ENCODE assay signal across 12 mouse cellular contexts in genomic region chr2:152628066-152628465, GRCm38 (mm10). TPM values are rescaled to one million over a fixed set of nuclear protein-coding genes. Genes with fewer than 3 reads are reported as not detected.
DNase-seq lines count a peak whose midpoint lies in the region; ATAC-seq lines count a peak whose summit lies in the region.
"Had no signal": no experiment of that assay in that cellular context is flagged by ENCODE, and none has a peak within 500 bp of the region (broad histone marks: within the 10 kb centered on the region; RNA-seq: fewer than 3 reads in every experiment).

No protein-coding gene starts in this region.

- peaks cover 77% of the 10 kb centered on the region for H3K4me1 ChIP-seq in kidney, embryonic 15.5 days
- H3K4me1 ChIP-seq in embryonic facial prominence, embryonic 14.5 days (ENCODE audit: control insufficient read depth, insufficient read depth, low read length) = no peaks in the 10 kb centered on the region; the same call in 1 of the 2 replicates
- H3K4me1 ChIP-seq in heart, embryonic 14.5 days (ENCODE audit: control insufficient read depth in 2 of 2, insufficient read depth in 2 of 2, low read length in 2 of 2) = peaks cover 3 to 14% of the 10 kb centered on the region in 2 experiments; a peak in 3 of 4 replicates
- H3K4me1 ChIP-seq in hindbrain, embryonic 11.5 days (replicated peaks; ENCODE audit: control insufficient read depth, insufficient read depth, low read length) = peaks cover 7% of the 10 kb centered on the region; the same call in 1 of the 2 replicates

- H3K27ac ChIP-seq in kidney, embryonic 15.5 days = peak overlapping the region; percentile 84
- H3K27ac ChIP-seq in embryonic facial prominence, embryonic 14.5 days (replicated peaks; ENCODE audit: low read depth, low read length) = no peak overlapping the region
- peak overlapping the region in 1 of 2 experiments; percentile 34; a peak in 1 of 4 replicates for H3K27ac ChIP-seq in heart, embryonic 14.5 days (replicated peaks in 1 of 2; ENCODE audit: control insufficient read depth in 1 of 2, insufficient read depth in 1 of 2, low read depth in 2 of 2, low read length in 2 of 2)
- no peak overlapping the region for H3K27ac ChIP-seq in hindbrain, embryonic 11.5 days (ENCODE audit: low read depth, low read length)
- H3K27ac ChIP-seq: forebrain, embryonic 15.5 days had no signal

- no peak for DNase-seq in kidney, adult 9 months
- DNase-seq in embryonic facial prominence, embryonic 14.5 days (ENCODE audit: low spot score) = no peak
- DNase-seq in kidney, postnatal 25 days = peak; percentile 42 to 61
- no peak for DNase-seq in ovary, postnatal 36 days (ENCODE audit: low spot score)
- no peak for DNase-seq in hindbrain, embryonic 11.5 days (ENCODE audit: low spot score)
- DNase-seq in urinary bladder, postnatal 25 days (ENCODE audit: low spot score) = no peak
- DNase-seq: cerebellum, adult 8-10 months had no signal

- WGBS in kidney, embryonic 15.5 days = 32% methylated on average over 17 of the region's 17 CpGs
- 42% methylated on average over 13 of the region's 17 CpGs for WGBS in embryonic facial prominence, embryonic 14.5 days
- WGBS in heart, embryonic 14.5 days = 41% methylated on average over 17 of the region's 17 CpGs
- 37% methylated on average over 17 of the region's 17 CpGs for WGBS in hindbrain, embryonic 11.5 days

- H3K4me2 ChIP-seq in kidney, embryonic 15.5 days = peak overlapping the region; percentile 83
- peak overlapping the region; percentile 5; the same call in 1 of the 2 replicates for H3K4me2 ChIP-seq in embryonic facial prominence, embryonic 14.5 days (ENCODE audit: low read depth, low read length)
- H3K4me2 ChIP-seq in heart, embryonic 14.5 days (ENCODE audit: low read length) = peak overlapping the region; percentile 79
- H3K4me2 ChIP-seq in hindbrain, embryonic 11.5 days (replicated peaks; ENCODE audit: low read depth, low read length) = no peak overlapping the region

- H3K9ac ChIP-seq in kidney, embryonic 15.5 days = peak overlapping the region; percentile 68
- no peak overlapping the region for H3K9ac ChIP-seq in embryonic facial prominence, embryonic 14.5 days (ENCODE audit: low read depth, low read length)
- peak overlapping the region; percentile 77 for H3K9ac ChIP-seq in heart, embryonic 14.5 days (ENCODE audit: low read length)
- no peak overlapping the region for H3K9ac ChIP-seq in hindbrain, embryonic 11.5 days (ENCODE audit: low read depth, low read length)
- H3K9ac ChIP-seq: forebrain, embryonic 15.5 days had no signal

- H3K27me3 ChIP-seq in kidney, embryonic 15.5 days = peaks cover 22% of the 10 kb centered on the region
- H3K27me3 ChIP-seq in embryonic facial prominence, embryonic 14.5 days (replicated peaks; ENCODE audit: control insufficient read depth, insufficient read depth, low read length) = peaks cover 41% of the 10 kb centered on the region
- H3K27me3 ChIP-seq in heart, embryonic 14.5 days (ENCODE audit: control insufficient read depth, insufficient read depth, low read length) = peaks cover 30% of the 10 kb centered on the region
- H3K27me3 ChIP-seq in hindbrain, embryonic 11.5 days (ENCODE audit: control insufficient read depth, insufficient read depth, low read length) = peaks cover 32% of the 10 kb centered on the region

- ATAC-seq in kidney, embryonic 15.5 days (replicated peaks; ENCODE audit: low FRiP score) = no peak
- ATAC-seq in embryonic facial prominence, embryonic 14.5 days (ENCODE audit: low read depth) = no peak
- ATAC-seq in heart, embryonic 14.5 days (ENCODE audit: insufficient number of reproducible peaks, insufficient read depth, low FRiP score, low read depth) = no peak
- ATAC-seq in hindbrain, embryonic 11.5 days (ENCODE audit: low FRiP score) = no peak
- ATAC-seq: forebrain, embryonic 15.5 days had no signal

- peaks cover 11% of the 10 kb centered on the region for H3K36me3 ChIP-seq in kidney, embryonic 15.5 days
- no peaks in the 10 kb centered on the region for H3K36me3 ChIP-seq in embryonic facial prominence, embryonic 14.5 days (ENCODE audit: control insufficient read depth, insufficient read depth, low read length)
- 0 out of 2 replicates have a peak, but pooled peaks cover 4% of the 10 kb centered on the region for H3K36me3 ChIP-seq in heart, embryonic 14.5 days (ENCODE audit: control insufficient read depth, insufficient read depth, low read length)
- no peaks in the 10 kb centered on the region for H3K36me3 ChIP-seq in hindbrain, embryonic 11.5 days (ENCODE audit: control insufficient read depth, insufficient read depth, low read length)
- H3K36me3 ChIP-seq: forebrain, embryonic 15.5 days had no signal

- peak overlapping the region; percentile 67 for H3K4me3 ChIP-seq in kidney, embryonic 15.5 days (replicated peaks)
- H3K4me3 ChIP-seq in embryonic facial prominence, embryonic 14.5 days (ENCODE audit: low read depth, low read length) = no peak overlapping the region
- peak overlapping the region; percentile 48 to 53 for H3K4me3 ChIP-seq in heart, embryonic 14.5 days (ENCODE audit: control insufficient read depth in 1 of 2, insufficient read depth in 1 of 2, low read depth in 1 of 2, low read length in 2 of 2)
- H3K4me3 ChIP-seq in hindbrain, embryonic 11.5 days (ENCODE audit: low read depth, low read length) = no peak overlapping the region

- H3K9me3 ChIP-seq in kidney, embryonic 15.5 days (replicated peaks) = no peaks in the 10 kb centered on the region
- no peaks in the 10 kb centered on the region for H3K9me3 ChIP-seq in embryonic facial prominence, embryonic 14.5 days (ENCODE audit: control insufficient read depth, low read length)
- H3K9me3 ChIP-seq in heart, embryonic 14.5 days (ENCODE audit: control insufficient read depth, low read length) = no peaks in the 10 kb centered on the region
- no peaks in the 10 kb centered on the region for H3K9me3 ChIP-seq in hindbrain, embryonic 11.5 days (ENCODE audit: control insufficient read depth, low read length)
- H3K9me3 ChIP-seq: forebrain, embryonic 15.5 days had no signal

RNA-seq across cellular contexts. Expression of gene Rem1, which starts 1.3 kb away (rescaled TPM):
- 59.1 and 62.5 TPM in 2 replicates for polyA plus RNA-seq in kidney, embryonic 15.5 days (2015; fragmentation: Nextera tagmentation; extraction: Ambion mirVana)
- 4.7 and 7.0 TPM in 2 replicates for polyA plus RNA-seq in embryonic facial prominence, embryonic 14.5 days (2014; fragmentation: Nextera tagmentation; extraction: Ambion mirVana)
- polyA plus RNA-seq in heart, embryonic 14.5 days (2014; fragmentation: Nextera tagmentation; extraction: Ambion mirVana) = 13.0 and 13.2 TPM in 2 replicates
- polyA plus RNA-seq in hindbrain, embryonic 11.5 days (2014; fragmentation: Nextera tagmentation; extraction: Ambion mirVana) = 0.29 and 0.62 TPM in 2 replicates

RNA-seq across cellular contexts. Expression of gene Defb25, which starts 5.2 kb away (rescaled TPM):
- polyA plus RNA-seq in kidney, embryonic 15.5 days (2015; fragmentation: Nextera tagmentation; extraction: Ambion mirVana) = 23.2 and 25.2 TPM in 2 replicates
- 2.3 and 2.7 TPM in 2 replicates for polyA plus RNA-seq in embryonic facial prominence, embryonic 14.5 days (2014; fragmentation: Nextera tagmentation; extraction: Ambion mirVana)
- 0.94 and 0.95 TPM in 2 replicates for polyA plus RNA-seq in heart, embryonic 14.5 days (2014; fragmentation: Nextera tagmentation; extraction: Ambion mirVana)
- polyA plus RNA-seq in hindbrain, embryonic 11.5 days (2014; fragmentation: Nextera tagmentation; extraction: Ambion mirVana) = not detected in 2 replicates
- polyA plus RNA-seq: forebrain, embryonic 15.5 days had no signal

RNA-seq across cellular contexts. Expression of gene Defb36, which starts 23.9 kb away (rescaled TPM):
- polyA plus RNA-seq in kidney, embryonic 15.5 days (2015; fragmentation: Nextera tagmentation; extraction: Ambion mirVana) = 0.67 and 0.88 TPM in 2 replicates
- polyA plus RNA-seq in embryonic facial prominence, embryonic 14.5 days (2014; fragmentation: Nextera tagmentation; extraction: Ambion mirVana) = not detected in 2 replicates
- not detected in 2 replicates for polyA plus RNA-seq in heart, embryonic 14.5 days (2014; fragmentation: Nextera tagmentation; extraction: Ambion mirVana)
- polyA plus RNA-seq in hindbrain, embryonic 11.5 days (2014; fragmentation: Nextera tagmentation; extraction: Ambion mirVana) = not detected in 2 replicates
- polyA plus RNA-seq: forebrain, embryonic 15.5 days; limb, embryonic 14.5 days; urinary bladder, adult 2 months had no signal

RNA-seq across cellular contexts. Expression of gene Defb45, which starts 28.9 kb away (rescaled TPM):
- polyA plus RNA-seq in kidney, embryonic 15.5 days (2015; fragmentation: Nextera tagmentation; extraction: Ambion mirVana) = not detected in 2 replicates
- polyA plus RNA-seq in embryonic facial prominence, embryonic 14.5 days (2014; fragmentation: Nextera tagmentation; extraction: Ambion mirVana) = not detected in 2 replicates
- not detected in 2 replicates for polyA plus RNA-seq in heart, embryonic 14.5 days (2014; fragmentation: Nextera tagmentation; extraction: Ambion mirVana)
- polyA plus RNA-seq in hindbrain, embryonic 11.5 days (2014; fragmentation: Nextera tagmentation; extraction: Ambion mirVana) = not detected in 2 replicates
- polyA plus RNA-seq: forebrain, embryonic 15.5 days; limb, embryonic 14.5 days had no signal

RNA-seq across cellular contexts. Expression of gene H13, which starts 41.2 kb away (rescaled TPM):
- 141 and 147 TPM in 2 replicates for polyA plus RNA-seq in kidney, embryonic 15.5 days (2015; fragmentation: Nextera tagmentation; extraction: Ambion mirVana)
- polyA plus RNA-seq in embryonic facial prominence, embryonic 14.5 days (2014; fragmentation: Nextera tagmentation; extraction: Ambion mirVana) = 122 and 134 TPM in 2 replicates
- polyA plus RNA-seq in heart, embryonic 14.5 days (2014; fragmentation: Nextera tagmentation; extraction: Ambion mirVana) = 70.6 and 74.6 TPM in 2 replicates
- 124 and 138 TPM in 2 replicates for polyA plus RNA-seq in hindbrain, embryonic 11.5 days (2014; fragmentation: Nextera tagmentation; extraction: Ambion mirVana)

Comparison
In these comparisons a context has a peak if more than half of its experiments do, and no peak if none do; other contexts are left out.
1. DNase-seq: peak in kidney, postnatal 25 days (2 of 2); none in kidney, adult 9 months (single experiment), embryonic facial prominence, embryonic 14.5 days (single experiment), ovary, postnatal 36 days (single experiment), hindbrain, embryonic 11.5 days (single experiment) and urinary bladder, postnatal 25 days (single experiment).
2. H3K4me3 ChIP-seq: peak in kidney, embryonic 15.5 days (single experiment) and heart, embryonic 14.5 days (2 of 2); none in embryonic facial prominence, embryonic 14.5 days (single experiment) and hindbrain, embryonic 11.5 days (single experiment).
3. H3K9ac ChIP-seq: peak in kidney, embryonic 15.5 days (single experiment) and heart, embryonic 14.5 days (single experiment); none in embryonic facial prominence, embryonic 14.5 days (single experiment) and hindbrain, embryonic 11.5 days (single experiment).